Mouse (Mus musculus) E14TG2a.4 (cell line): ENCODE results near the gene Cdyl.

Experiments
- CTCF ChIP-seq: conservative IDR thresholded peaks from 2 replicates; pipeline ENCODE4 v1.5.1; 2014; ENCODE audit warnings: low read length
- NANOG ChIP-seq: IDR thresholded peaks from 2 replicates; pipeline ENCODE4 v1.6.1; 2014; ENCODE audit warnings: borderline replicate concordance, low read length, mixed read lengths
- POU5F1 ChIP-seq: IDR thresholded peaks from 2 replicates; pipeline ENCODE4 v1.6.1; 2014; ENCODE audit warnings: low read length, borderline replicate concordance

DNA sequence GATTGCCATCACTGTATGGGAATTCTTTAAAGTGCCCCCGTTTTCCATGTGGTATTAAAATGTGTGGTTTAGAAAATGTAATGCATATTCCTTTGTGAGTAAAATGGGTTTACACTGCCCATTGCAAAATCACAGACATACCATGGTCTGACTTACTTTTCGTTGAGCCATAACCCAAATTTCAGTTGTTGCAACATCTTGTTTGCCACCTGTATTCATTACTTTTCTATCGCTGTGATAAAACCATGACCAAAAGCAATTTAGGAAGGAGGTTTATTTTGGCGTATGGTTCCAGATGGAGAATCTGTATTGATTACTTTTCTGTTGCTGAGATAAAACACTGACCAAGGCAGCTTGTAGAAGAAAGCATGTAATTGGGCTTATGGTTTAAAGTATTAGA lies 124.6 kb downstream of the Cdyl start:
- TF ChIP-seq CTCF (no peak), NANOG (no peak), POU5F1 (no peak)
